Comparison of ENCODE assay signal across 8 mouse cellular contexts in genomic region chr2:60717348-60717747, GRCm38 (mm10). TPM values are rescaled to one million over a fixed set of nuclear protein-coding genes. Genes with fewer than 3 reads are reported as not detected.
A peak's percentile ranks its signal among the peaks of the same experiment; 100 is the strongest.
DNase-seq lines count a peak whose midpoint lies in the region; ATAC-seq and TF ChIP-seq lines count a peak whose summit lies in the region.

No protein-coding gene starts in this region.

- peak overlapping the region; percentile 48 for H3K4me2 ChIP-seq in kidney, postnatal 0 days (ENCODE audit: low read length)
- H3K4me2 ChIP-seq in stomach, embryonic 16.5 days (ENCODE audit: low read depth, low read length) = peak overlapping the region; percentile 47; the same call in 1 of the 2 replicates

- peaks cover 13% of the 10 kb centered on the region; the same call in 1 of the 2 replicates for H3K4me1 ChIP-seq in kidney, postnatal 0 days (replicated peaks; ENCODE audit: insufficient read depth, low read length)
- peaks cover 12% of the 10 kb centered on the region; the same call in 1 of the 2 replicates for H3K4me1 ChIP-seq in stomach, embryonic 16.5 days (ENCODE audit: control insufficient read depth, insufficient read depth, low read length)

- H3K27me3 ChIP-seq in kidney, postnatal 0 days (ENCODE audit: insufficient read depth, low read length) = no peaks in the 10 kb centered on the region
- H3K27me3 ChIP-seq in stomach, embryonic 16.5 days (ENCODE audit: control insufficient read depth, insufficient read depth, low read length) = no peaks in the 10 kb centered on the region

- peak overlapping the region; percentile 20 for H3K4me3 ChIP-seq in kidney, postnatal 0 days (replicated peaks; ENCODE audit: low read depth, low read length)
- H3K4me3 ChIP-seq in stomach, embryonic 16.5 days (replicated peaks; ENCODE audit: low read length) = 0 out of 2 replicates have a peak overlapping the region, but pooled peaks have one; percentile 2

- ATAC-seq in kidney, postnatal 0 days (replicated peaks; ENCODE audit: low FRiP score, low read depth) = no peak; the same call in 1 of the 2 replicates
- no peak for ATAC-seq in stomach, embryonic 16.5 days (ENCODE audit: insufficient read depth, low FRiP score)
- ATAC-seq in monocyte, adult 5-6 weeks (replicated peaks; ENCODE audit: insufficient number of reproducible peaks, low FRiP score, low TSS enrichment, poor library complexity, severe bottlenecking) = no peak

- H3K36me3 ChIP-seq in kidney, postnatal 0 days (ENCODE audit: insufficient read depth, low read length) = no peaks in the 10 kb centered on the region
- no peaks in the 10 kb centered on the region for H3K36me3 ChIP-seq in stomach, embryonic 16.5 days (ENCODE audit: control insufficient read depth, insufficient read depth, low read length)

- H3K9me3 ChIP-seq in kidney, postnatal 0 days (replicated peaks; ENCODE audit: low read length) = no peaks in the 10 kb centered on the region
- H3K9me3 ChIP-seq in stomach, embryonic 16.5 days (replicated peaks; ENCODE audit: control insufficient read depth, low read length) = no peaks in the 10 kb centered on the region

- H3K9ac ChIP-seq in kidney, postnatal 0 days (ENCODE audit: low read depth, low read length) = peak overlapping the region; percentile 6; the same call in 1 of the 2 replicates
- 0 out of 2 replicates have a peak overlapping the region, but pooled peaks have one; percentile 31 for H3K9ac ChIP-seq in stomach, embryonic 16.5 days (ENCODE audit: low read length)

- peak overlapping the region; percentile 31 for H3K27ac ChIP-seq in kidney, postnatal 0 days
- H3K27ac ChIP-seq in stomach, embryonic 16.5 days (ENCODE audit: low read length) = no peak overlapping the region

- TF ChIP-seq CTCF in kidney, postnatal 0 days (IDR thresholded peaks at IDR 0.05; ENCODE audit: low read depth) = no peak

- 22% methylated on average over 13 of the region's 13 CpGs for WGBS in kidney, postnatal 0 days
- 65% methylated on average over 13 of the region's 13 CpGs for WGBS in stomach, embryonic 16.5 days

- peak; percentile 82 to 83 for DNase-seq in cerebellum, postnatal 10 days
- no peak for DNase-seq in cerebellum, adult 18-20 months
- DNase-seq in CD4-positive, CD25-positive, alpha-beta regulatory T cell, adult 2 months (ENCODE audit: low read depth, low spot score) = peak; percentile 77
- peak; percentile 24 to 31 for DNase-seq in frontal cortex, postnatal 14 days (ENCODE audit: low spot score in 2 of 2)
- DNase-seq in kidney, postnatal 0 days (ENCODE audit: low spot score) = peak; percentile 78
- peak; percentile 67 for DNase-seq in lung, postnatal 10 days

RNA-seq across cellular contexts. Expression of gene Itgb6, which starts 5.1 kb away (rescaled TPM):
- polyA plus RNA-seq in kidney, postnatal 0 days (2015; fragmentation: Nextera tagmentation; extraction: Ambion mirVana) = 28.8 and 29.1 TPM in 2 replicates
- 15.8 and 16.4 TPM in 2 replicates for polyA plus RNA-seq in stomach, embryonic 16.5 days (2015; fragmentation: Nextera tagmentation; extraction: Ambion mirVana)
- not detected in 3 replicates for total RNA-seq in monocyte, adult 5-6 weeks (2017)

Comparison
In these comparisons a context has a peak if more than half of its experiments do, and no peak if none do; other contexts are left out.
1. DNase-seq: peak in cerebellum, postnatal 10 days (2 of 2), CD4-positive, CD25-positive, alpha-beta regulatory T cell, adult 2 months (single experiment), frontal cortex, postnatal 14 days (2 of 2), kidney, postnatal 0 days (single experiment) and lung, postnatal 10 days (single experiment); none in cerebellum, adult 18-20 months (0 of 2).